Mouse (Mus musculus): ENCODE results near the gene Tac4.

- no peak for TF ChIP-seq CTCF (conservative IDR thresholded peaks at IDR 0.05; ENCODE audit: insufficient read depth, insufficient read length, low read depth, low read length)
- no peak for TF ChIP-seq POLR2A (IDR thresholded peaks at IDR 0.05; ENCODE audit: low read depth, low read length)
Observed at GRCm38 (mm10) chr11:95318116-95318515, 56.8 kb downstream of the Tac4 start.
